Mouse (Mus musculus) G1E (cell line): Measurements from ENCODE around the gene Arcn1.

ENCODE experiments used
- CTCF ChIP-seq: IDR thresholded peaks from 2 replicates; pipeline ENCODE4 v1.5.1; 2012; ENCODE audit warnings: low read depth, low read length, inconsistent platforms, mixed read lengths
- GATA1 ChIP-seq: IDR thresholded peaks from 2 replicates; pipeline ENCODE4 v1.6.1; 2012; ENCODE audit warnings: borderline replicate concordance, low read length, inconsistent platforms, mixed read lengths
- GATA2 ChIP-seq: IDR thresholded peaks from 2 replicates; pipeline ENCODE4 v1.6.1; 2012; ENCODE audit warnings: low read depth, low read length, inconsistent platforms, borderline replicate concordance
- POLR2AphosphoS5 ChIP-seq: IDR thresholded peaks from 2 replicates; pipeline ENCODE4 v1.6.1; 2012; ENCODE audit warnings: low read depth, low read length, inconsistent platforms; ENCODE audit not compliant: insufficient replicate concordance
- TAL1 ChIP-seq: conservative IDR thresholded peaks from 2 replicates; pipeline ENCODE4 v1.6.1; 2012; ENCODE audit warnings: low read depth, low read length, inconsistent platforms, mixed read lengths

GRCm38 (mm10) chr9:44772750-44773651 lies 5.4 kb upstream of the Arcn1 start:
- TF ChIP-seq CTCF (peak; percentile 81), GATA1 (no peak), POLR2AphosphoS5 (no peak), TAL1 (no peak), GATA2 (no peak)
